In the genomic region with DNA sequence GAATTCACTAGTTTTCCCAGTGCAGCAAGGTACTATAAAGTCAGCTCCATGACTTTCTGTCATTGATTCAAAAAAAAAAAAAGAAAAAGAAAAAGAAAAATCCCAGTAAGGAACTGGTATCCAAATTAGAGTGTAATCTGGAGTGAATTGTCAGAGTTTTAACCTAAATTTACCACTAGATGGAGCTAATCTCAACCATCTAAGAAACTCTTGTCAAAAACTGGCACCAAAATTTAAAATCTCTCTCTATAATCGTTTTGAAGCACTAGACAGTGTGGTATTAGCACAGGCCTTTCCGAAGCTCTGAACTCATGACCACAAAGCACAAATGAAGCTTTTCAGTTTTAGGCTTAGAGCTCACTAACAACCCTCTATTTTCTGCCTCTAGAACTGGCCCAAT, we compare ENCODE assay signal across 10 mouse cellular contexts. TPM values are rescaled to one million over a fixed set of nuclear protein-coding genes. Genes with fewer than 3 reads are reported as not detected.
DNase-seq lines count a peak whose midpoint lies in the region; ATAC-seq and TF ChIP-seq lines count a peak whose summit lies in the region.
"Had no signal": no experiment of that assay in that cellular context is flagged by ENCODE, and none has a peak within 500 bp of the region (broad histone marks: within the 10 kb centered on the region; RNA-seq: fewer than 3 reads in every experiment).

No protein-coding gene starts in this region.

- no peak overlapping the region for H3K4me2 ChIP-seq in intestine, postnatal 0 days (replicated peaks; ENCODE audit: low read depth)
- no peak overlapping the region for H3K4me2 ChIP-seq in intestine, embryonic 16.5 days (ENCODE audit: low read depth, low read length)
- H3K4me2 ChIP-seq: liver, embryonic 15.5 days had no signal

- no peak overlapping the region for H3K4me3 ChIP-seq in intestine, postnatal 0 days (ENCODE audit: low read depth, low read length)
- no peak overlapping the region for H3K4me3 ChIP-seq in intestine, embryonic 16.5 days (ENCODE audit: low read length)
- H3K4me3 ChIP-seq: liver, embryonic 15.5 days had no signal

- WGBS in intestine, postnatal 0 days: 44% methylated on average over 2 of the region's 2 CpGs
- 61% methylated on average over 2 of the region's 2 CpGs for WGBS in intestine, embryonic 16.5 days

- H3K9me3 ChIP-seq in intestine, postnatal 0 days (ENCODE audit: control insufficient read depth): no peaks in the 10 kb centered on the region
- no peaks in the 10 kb centered on the region for H3K9me3 ChIP-seq in intestine, embryonic 16.5 days (ENCODE audit: control insufficient read depth, low read length)
- H3K9me3 ChIP-seq: liver, embryonic 15.5 days had no signal

- H3K9ac ChIP-seq in intestine, postnatal 0 days (ENCODE audit: low read depth, low read length): no peak overlapping the region
- no peak overlapping the region for H3K9ac ChIP-seq in intestine, embryonic 16.5 days (ENCODE audit: low read depth, low read length)
- H3K9ac ChIP-seq: liver, embryonic 15.5 days had no signal

- intact Hi-C loops in left cerebral cortex, postnatal 10 days (cut with DNase I): no loop called here

- no peak for ATAC-seq in intestine, postnatal 0 days
- no peak for ATAC-seq in intestine, embryonic 16.5 days

- H3K36me3 ChIP-seq in intestine, postnatal 0 days (ENCODE audit: control insufficient read depth, insufficient read depth): peaks cover 15% of the 10 kb centered on the region; the same call in 1 of the 2 replicates
- H3K36me3 ChIP-seq in intestine, embryonic 16.5 days (ENCODE audit: control insufficient read depth, insufficient read depth, low read length): no peaks in the 10 kb centered on the region

- H3K27ac ChIP-seq in intestine, postnatal 0 days (ENCODE audit: low read depth, low read length): no peak overlapping the region
- H3K27ac ChIP-seq in intestine, embryonic 16.5 days (ENCODE audit: low read length): no peak overlapping the region
- H3K27ac ChIP-seq: liver, embryonic 15.5 days had no signal

- TF ChIP-seq CTCF in intestine, postnatal 0 days (IDR thresholded peaks at IDR 0.05; ENCODE audit: low read depth): peak; percentile 59

- peak; percentile 41 for DNase-seq in thymus, postnatal 0 days (ENCODE audit: low spot score)
- no peak for DNase-seq in thymus, adult 18-20 months
- DNase-seq in brain, embryonic 18.5 days (ENCODE audit: low read depth, low spot score): peak; percentile 18
- DNase-seq in frontal cortex, postnatal 36 days (ENCODE audit: low spot score in 2 of 2): no peak
- DNase-seq in left cerebral cortex, postnatal 10 days (ENCODE audit: extremely low spot score in 1 of 2, low spot score in 2 of 2): no peak
- DNase-seq: cerebellum, postnatal 36 days; kidney, postnatal 4 days had no signal

- no peaks in the 10 kb centered on the region for H3K27me3 ChIP-seq in intestine, postnatal 0 days (replicated peaks; ENCODE audit: control insufficient read depth, insufficient read depth, low read length)
- no peaks in the 10 kb centered on the region for H3K27me3 ChIP-seq in intestine, embryonic 16.5 days (replicated peaks; ENCODE audit: control insufficient read depth, insufficient read depth, low read length)
- H3K27me3 ChIP-seq: liver, embryonic 15.5 days had no signal

- no peaks in the 10 kb centered on the region for H3K4me1 ChIP-seq in intestine, postnatal 0 days (replicated peaks; ENCODE audit: control insufficient read depth, insufficient read depth, low read length)
- H3K4me1 ChIP-seq in intestine, embryonic 16.5 days (ENCODE audit: control insufficient read depth, insufficient read depth, low read length): peaks cover 23% of the 10 kb centered on the region; the same call in 1 of the 2 replicates

RNA-seq across cellular contexts. Expression of a gene that starts 36.2 kb away (rescaled TPM):
- polyA plus RNA-seq in intestine, postnatal 0 days (2015; fragmentation: Nextera tagmentation; extraction: Ambion mirVana): 2.1 and 2.4 TPM in 2 replicates
- polyA plus RNA-seq in intestine, embryonic 16.5 days (2015; fragmentation: Nextera tagmentation; extraction: Ambion mirVana): 1.0 TPM in 2 replicates
- 8.5 and 11.7 TPM in 2 replicates for polyA plus RNA-seq in thymus, postnatal 0 days (2015; fragmentation: Nextera tagmentation; extraction: Ambion mirVana)
- total RNA-seq in left cerebral cortex, postnatal 10 days (2021): 10 to 100 TPM; 15.5 to 16.2 TPM

RNA-seq across cellular contexts. Expression of a gene that starts 44.0 kb away (rescaled TPM):
- 461 and 471 TPM in 2 replicates for polyA plus RNA-seq in intestine, postnatal 0 days (2015; fragmentation: Nextera tagmentation; extraction: Ambion mirVana)
- polyA plus RNA-seq in intestine, embryonic 16.5 days (2015; fragmentation: Nextera tagmentation; extraction: Ambion mirVana): 671 and 691 TPM in 2 replicates
- polyA plus RNA-seq in thymus, postnatal 0 days (2015; fragmentation: Nextera tagmentation; extraction: Ambion mirVana): 536 and 561 TPM in 2 replicates
- total RNA-seq in left cerebral cortex, postnatal 10 days (2021): 100 to 1,000 TPM; 497 to 507 TPM

Comparison
In these comparisons a context has a peak if more than half of its experiments do, and no peak if none do; other contexts are left out.
1. DNase-seq: peak in thymus, postnatal 0 days (single experiment) and brain, embryonic 18.5 days (single experiment); none in thymus, adult 18-20 months (0 of 2), frontal cortex, postnatal 36 days (0 of 2) and left cerebral cortex, postnatal 10 days (0 of 2).